ENCODE assay signal across 8 mouse cellular contexts in genomic region chr10:20312736-20313301, GRCm38 (mm10). TPM values are rescaled to one million over a fixed set of nuclear protein-coding genes. Genes with fewer than 3 reads are reported as not detected.
DNase-seq lines count a peak whose midpoint lies in the region; ATAC-seq and TF ChIP-seq lines count a peak whose summit lies in the region.

No protein-coding gene starts in this region.

- peak overlapping the region; percentile 67 for H3K4me3 ChIP-seq in cerebellum, adult 2 months (replicated peaks; ENCODE audit: insufficient read depth, low read depth, low read length)
- peak overlapping the region; percentile 92 for H3K4me3 ChIP-seq in forebrain, postnatal 0 days (ENCODE audit: low read depth, low read length)
- H3K4me3 ChIP-seq in layer of hippocampus, adult 2 months: peak overlapping the region; percentile 87
- peak overlapping the region; percentile 99 for H3K4me3 ChIP-seq in lung, adult 2 months (replicated peaks; ENCODE audit: extremely low read depth, low read depth, low read length)
- H3K4me3 ChIP-seq in neural tube, embryonic 15.5 days (replicated peaks): peak overlapping the region; percentile 91

- H3K9me3 ChIP-seq in forebrain, postnatal 0 days (ENCODE audit: low read length): no peaks in the 10 kb centered on the region
- H3K9me3 ChIP-seq in neural tube, embryonic 15.5 days (replicated peaks): no peaks in the 10 kb centered on the region

- peak overlapping the region; percentile 66 for H3K4me2 ChIP-seq in forebrain, postnatal 0 days (ENCODE audit: low read depth)
- H3K4me2 ChIP-seq in neural tube, embryonic 15.5 days: peak overlapping the region; percentile 72

- under 1% methylated on average over 54 of the region's 54 CpGs for WGBS in cerebellum, adult 2 months
- under 1% methylated on average over 54 of the region's 54 CpGs for WGBS in forebrain, postnatal 0 days
- 0% methylated on average over 43 of the region's 54 CpGs for WGBS in lung, adult 2 months
- WGBS in neural tube, embryonic 15.5 days: under 1% methylated on average over 44 of the region's 54 CpGs

- peak overlapping the region; percentile 95 for H3K9ac ChIP-seq in forebrain, postnatal 0 days
- peak overlapping the region; percentile 92 for H3K9ac ChIP-seq in neural tube, embryonic 15.5 days (replicated peaks)

- H3K27me3 ChIP-seq in cerebellum, adult 2 months (ENCODE audit: control insufficient read depth, insufficient read depth, low read length): no peaks in the 10 kb centered on the region
- H3K27me3 ChIP-seq in forebrain, postnatal 0 days (ENCODE audit: insufficient read depth, low read length): no peaks in the 10 kb centered on the region
- no peaks in the 10 kb centered on the region for H3K27me3 ChIP-seq in neural tube, embryonic 15.5 days (replicated peaks)

- TF ChIP-seq POLR2A in cerebellum, adult 2 months (IDR thresholded peaks at IDR 0.05; ENCODE audit: borderline replicate concordance, insufficient read depth, low read length): no peak
- peak; percentile 55; the same call in 1 of the 2 replicates for TF ChIP-seq POLR2A in lung, adult 2 months (IDR thresholded peaks at IDR 0.05; ENCODE audit: borderline replicate concordance, extremely low read depth, low read depth, low read length)

- DNase-seq in MEL-GATA-1-ER (ENCODE audit: extremely low read depth, low read depth): peak; percentile 90
- DNase-seq in cerebellum, adult 2 months: peak; percentile 90 to 92
- DNase-seq in forebrain, postnatal 0 days: peak; percentile 96
- DNase-seq in heart, postnatal 4 days: peak; percentile 95
- DNase-seq in layer of hippocampus, adult 2 months (ENCODE audit: low spot score in 2 of 2): peak; percentile 87 to 94
- DNase-seq in lung, adult 2 months: peak; percentile 87
- peak; percentile 97 for DNase-seq in testis, postnatal 10 days (ENCODE audit: low spot score)

- no peak for TF ChIP-seq CTCF in cerebellum, adult 2 months (IDR thresholded peaks at IDR 0.05; ENCODE audit: borderline replicate concordance, insufficient read depth, low read depth, low read length)
- TF ChIP-seq CTCF in forebrain, postnatal 0 days (IDR thresholded peaks at IDR 0.05; ENCODE audit: low read depth): 0 out of 2 replicates have a peak, but pooled peaks have one; percentile 5
- no peak for TF ChIP-seq CTCF in layer of hippocampus, adult 2 months (conservative IDR thresholded peaks at IDR 0.05)
- no peak for TF ChIP-seq CTCF in lung, adult 2 months (IDR thresholded peaks at IDR 0.05; ENCODE audit: insufficient read depth, low read length)

- peak; percentile 77 for ATAC-seq in forebrain, postnatal 0 days
- ATAC-seq in neural tube, embryonic 15.5 days (ENCODE audit: low FRiP score): peak; percentile 87

- no peaks in the 10 kb centered on the region; the same call in 1 of the 2 replicates for H3K36me3 ChIP-seq in forebrain, postnatal 0 days (ENCODE audit: insufficient read depth)
- H3K36me3 ChIP-seq in neural tube, embryonic 15.5 days: no peaks in the 10 kb centered on the region

- peak overlapping the region; percentile 65 for H3K27ac ChIP-seq in cerebellum, adult 2 months (ENCODE audit: insufficient read depth, low read length)
- peak overlapping the region; percentile 100 for H3K27ac ChIP-seq in forebrain, postnatal 0 days (ENCODE audit: low read depth, low read length)
- H3K27ac ChIP-seq in layer of hippocampus, adult 2 months: peak overlapping the region; percentile 98
- peak overlapping the region; percentile 100 for H3K27ac ChIP-seq in neural tube, embryonic 15.5 days (replicated peaks)

- no peaks in the 10 kb centered on the region; the same call in 1 of the 2 replicates for H3K4me1 ChIP-seq in cerebellum, adult 2 months (ENCODE audit: control insufficient read depth, insufficient read depth, low read length)
- H3K4me1 ChIP-seq in forebrain, postnatal 0 days (ENCODE audit: insufficient read depth): peaks cover 20% of the 10 kb centered on the region
- H3K4me1 ChIP-seq in lung, adult 2 months (ENCODE audit: control insufficient read depth, insufficient read depth, low read length): peaks cover 5% of the 10 kb centered on the region
- H3K4me1 ChIP-seq in neural tube, embryonic 15.5 days: peaks cover 20% of the 10 kb centered on the region

RNA-seq across cellular contexts. Expression of gene Bclaf1, which starts 0.6 kb away (rescaled TPM):
- 72.8 and 75.5 TPM in 2 replicates for polyA plus RNA-seq in cerebellum, adult 2 months (2012; rRNA removed)
- total RNA-seq in forebrain, postnatal 0 days (2014; rRNA removed): 141 and 178 TPM in 2 replicates
- 79.5 and 101 TPM in 2 replicates for polyA plus RNA-seq in forebrain, postnatal 0 days (2015; fragmentation: Nextera tagmentation; extraction: Ambion mirVana)
- total RNA-seq in heart, postnatal 4 days (2021): 100 to 1,000 TPM in 1 of 2 experiments, 10 to 100 TPM in 1; 99.6 to 107 TPM
- total RNA-seq in layer of hippocampus, adult 2 months (2021): 100 to 1,000 TPM; 139 to 143 TPM
- polyA plus RNA-seq in lung, adult 2 months (2012; rRNA removed): 10.4 and 19.0 TPM in 2 replicates
- 96.8 and 101 TPM in 2 replicates for polyA plus RNA-seq in neural tube, embryonic 15.5 days (2015; fragmentation: Nextera tagmentation; extraction: Ambion mirVana)

RNA-seq across cellular contexts. Expression of gene Mtfr2, which starts 34.8 kb away (rescaled TPM):
- 0.59 and 0.70 TPM in 2 replicates for polyA plus RNA-seq in cerebellum, adult 2 months (2012; rRNA removed)
- total RNA-seq in forebrain, postnatal 0 days (2014; rRNA removed): 0.38 and 0.57 TPM in 2 replicates
- polyA plus RNA-seq in forebrain, postnatal 0 days (2015; fragmentation: Nextera tagmentation; extraction: Ambion mirVana): 0.14 and 0.47 TPM in 2 replicates
- 1 to 10 TPM; 6.4 to 7.6 TPM for total RNA-seq in heart, postnatal 4 days (2021)
- under 1 TPM; 0.49 to 0.67 TPM for total RNA-seq in layer of hippocampus, adult 2 months (2021)
- polyA plus RNA-seq in lung, adult 2 months (2012; rRNA removed): 0.07 and 0.34 TPM in 2 replicates
- 0.31 and 0.73 TPM in 2 replicates for polyA plus RNA-seq in neural tube, embryonic 15.5 days (2015; fragmentation: Nextera tagmentation; extraction: Ambion mirVana)

Comparison
In these comparisons a context has a peak if more than half of its experiments do, and no peak if none do; other contexts are left out.
1. Peak in every context shown above with its lines: DNase-seq, ATAC-seq, H3K4me3 ChIP-seq and H3K27ac ChIP-seq.